Mouse (Mus musculus) liver, adult 2 months (tissue): ENCODE data around the gene Nudt17.

Experiments used
- CTCF ChIP-seq: fragments of 200-500 bp; IDR thresholded peaks from 2 replicates; pipeline ENCODE4 v1.5.1; 2011; ENCODE audit warnings: low read depth, low read length, control low read depth
- POLR2A ChIP-seq: fragments of 200-500 bp; IDR thresholded peaks from 2 replicates; pipeline ENCODE4 v1.6.1; 2011; ENCODE audit warnings: low read length, control low read depth; ENCODE audit not compliant: insufficient read depth; ENCODE audit errors: extremely low read depth

DNA sequence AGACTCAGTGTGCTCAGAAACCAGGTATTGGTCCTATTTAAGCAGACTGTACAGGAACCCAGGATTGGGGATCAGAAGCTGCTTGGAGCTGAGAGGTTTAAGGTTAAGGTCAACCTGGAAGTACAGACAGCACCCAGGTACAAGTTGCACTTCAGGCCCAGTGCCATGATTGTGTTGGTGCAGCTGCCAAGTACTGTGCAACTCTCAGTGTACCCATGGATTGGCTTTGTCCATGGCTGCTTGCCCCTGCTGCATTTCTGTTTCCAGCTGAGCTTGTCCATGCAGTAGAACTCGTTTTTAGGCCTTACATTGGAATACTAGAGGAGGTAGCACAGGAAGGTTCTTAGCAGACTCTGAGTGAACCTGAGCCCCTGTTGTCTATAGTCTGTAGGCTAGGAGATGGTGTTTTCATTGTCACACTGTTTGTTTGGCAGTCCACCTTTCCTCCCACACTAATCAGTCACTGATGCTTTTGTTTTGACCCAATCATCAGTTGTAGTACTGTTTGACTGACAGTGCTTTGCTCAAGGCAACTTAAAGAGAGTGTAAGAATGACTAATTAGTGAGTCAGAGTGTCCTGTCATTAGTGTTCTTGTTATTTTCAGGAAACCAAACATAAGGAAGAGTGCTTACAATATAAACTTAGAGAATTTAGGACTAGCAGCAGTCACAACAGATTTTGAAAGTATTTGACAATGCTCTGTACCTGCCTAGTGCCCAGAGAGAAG lies 28.8 kb upstream of the Nudt17 start:
- no peak for TF ChIP-seq POLR2A
- TF ChIP-seq CTCF: no peak
